In genomic region chr4:130660106-130660505, GRCm38 (mm10) we compare ENCODE assay signal across 21 mouse cellular contexts. TPM values are rescaled to one million over a fixed set of nuclear protein-coding genes. Genes with fewer than 3 reads are reported as not detected.
DNase-seq lines count a peak whose midpoint lies in the region; ATAC-seq and TF ChIP-seq lines count a peak whose summit lies in the region.
"Had no signal": no experiment of that assay in that cellular context is flagged by ENCODE, and none has a peak within 500 bp of the region (broad histone marks: within the 10 kb centered on the region; RNA-seq: fewer than 3 reads in every experiment).

No protein-coding gene starts in this region.

- WGBS in liver, embryonic 12.5 days (ENCODE audit: insufficient replicate concordance), result 45% methylated on average over 2 of the region's 2 CpGs
- 74% methylated on average over 2 of the region's 2 CpGs for WGBS in liver, embryonic 11.5 days
- WGBS in lung, postnatal 0 days, result 70% methylated on average over 2 of the region's 2 CpGs

- no peak overlapping the region for H3K4me3 ChIP-seq in liver, embryonic 12.5 days
- H3K4me3 ChIP-seq in liver, embryonic 11.5 days (ENCODE audit: low read depth, low read length), result no peak overlapping the region
- no peak overlapping the region for H3K4me3 ChIP-seq in ES-Bruce4 (ENCODE audit: low read depth, low read length)
- no peak overlapping the region for H3K4me3 ChIP-seq in lung, postnatal 0 days (ENCODE audit: low read depth, low read length)
- H3K4me3 ChIP-seq: embryonic facial prominence, embryonic 15.5 days; erythroblast, embryonic 14.5 days; forebrain, embryonic 12.5 days; heart, adult 2 months; heart, embryonic 12.5 days had no signal

- no peaks in the 10 kb centered on the region for H3K27me3 ChIP-seq in liver, embryonic 12.5 days (replicated peaks)
- H3K27me3 ChIP-seq in liver, embryonic 11.5 days (replicated peaks; ENCODE audit: control insufficient read depth, insufficient read depth, low read length), result no peaks in the 10 kb centered on the region
- H3K27me3 ChIP-seq in ES-Bruce4 (ENCODE audit: control insufficient read depth, insufficient read depth, low read length, poor library complexity, severe bottlenecking), result no peaks in the 10 kb centered on the region
- H3K27me3 ChIP-seq in lung, postnatal 0 days (replicated peaks; ENCODE audit: insufficient read depth, low read length), result no peaks in the 10 kb centered on the region
- H3K27me3 ChIP-seq: embryonic facial prominence, embryonic 15.5 days; forebrain, embryonic 12.5 days; heart, embryonic 12.5 days; Patski had no signal

- ATAC-seq in liver, embryonic 12.5 days, result no peak
- ATAC-seq in liver, embryonic 11.5 days (replicated peaks; ENCODE audit: low FRiP score), result no peak
- ATAC-seq in lung, postnatal 0 days, result no peak
- ATAC-seq: forebrain, postnatal 0 days; hindbrain, embryonic 16.5 days; inflammation-experienced regulatory T-cells, adult 6 months; Patski had no signal

- no peak overlapping the region for H3K4me2 ChIP-seq in liver, embryonic 12.5 days
- H3K4me2 ChIP-seq in liver, embryonic 11.5 days, result no peak overlapping the region
- no peak overlapping the region for H3K4me2 ChIP-seq in lung, postnatal 0 days (replicated peaks; ENCODE audit: low read depth, low read length)
- H3K4me2 ChIP-seq: embryonic facial prominence, embryonic 15.5 days; forebrain, embryonic 12.5 days; heart, embryonic 12.5 days had no signal

- no peak for DNase-seq in liver, embryonic 11.5 days (ENCODE audit: low spot score)
- peak; percentile 71 for DNase-seq in R1 (ENCODE audit: low read depth, low spot score)
- DNase-seq in lung, postnatal 0 days (ENCODE audit: low spot score), result no peak
- DNase-seq in heart, adult 8-10 months (ENCODE audit: low spot score), result no peak
- DNase-seq: adrenal gland, postnatal 10 days; cerebellum, adult 11 months; cerebellum, adult 8-10 months; cerebellum, postnatal 14 days; embryo, embryonic 11 days; forebrain, postnatal 0 days; gastrocnemius, postnatal 14 days; heart, adult 2 months had no signal

- no peak overlapping the region for H3K9ac ChIP-seq in liver, embryonic 12.5 days
- H3K9ac ChIP-seq in liver, embryonic 11.5 days (ENCODE audit: low read depth, low read length), result no peak overlapping the region
- peak overlapping the region; percentile 51 for H3K9ac ChIP-seq in ES-Bruce4 (ENCODE audit: low read depth, poor library complexity, severe bottlenecking)
- no peak overlapping the region for H3K9ac ChIP-seq in lung, postnatal 0 days (replicated peaks; ENCODE audit: low read depth)
- H3K9ac ChIP-seq: embryonic facial prominence, embryonic 15.5 days; forebrain, embryonic 12.5 days; forebrain, postnatal 0 days; heart, embryonic 12.5 days had no signal

- H3K9me3 ChIP-seq in liver, embryonic 12.5 days (replicated peaks), result no peaks in the 10 kb centered on the region
- no peaks in the 10 kb centered on the region for H3K9me3 ChIP-seq in liver, embryonic 11.5 days (ENCODE audit: control insufficient read depth, low read length)
- H3K9me3 ChIP-seq in ES-Bruce4 (replicated peaks; ENCODE audit: control insufficient read depth, insufficient read depth, low read length, poor library complexity, severe bottlenecking), result no peaks in the 10 kb centered on the region
- no peaks in the 10 kb centered on the region for H3K9me3 ChIP-seq in lung, postnatal 0 days (ENCODE audit: low read length)
- H3K9me3 ChIP-seq: embryonic facial prominence, embryonic 15.5 days; forebrain, embryonic 12.5 days; heart, embryonic 12.5 days had no signal

- H3K4me1 ChIP-seq in liver, embryonic 12.5 days, result peaks cover 52% of the 10 kb centered on the region
- H3K4me1 ChIP-seq in liver, embryonic 11.5 days (replicated peaks; ENCODE audit: control insufficient read depth, insufficient read depth, low read length), result peaks cover 14% of the 10 kb centered on the region; the same call in 1 of the 2 replicates
- peaks cover 2% of the 10 kb centered on the region for H3K4me1 ChIP-seq in ES-Bruce4 (ENCODE audit: control insufficient read depth, insufficient read depth, low read length)
- H3K4me1 ChIP-seq in lung, postnatal 0 days (ENCODE audit: insufficient read depth, low read depth, low read length), result no peaks in the 10 kb centered on the region

- TF ChIP-seq POLR2A in ES-Bruce4 (IDR thresholded peaks at IDR 0.05; ENCODE audit: insufficient read depth, low read length), result no peak

- no peaks in the 10 kb centered on the region for H3K36me3 ChIP-seq in liver, embryonic 12.5 days
- no peaks in the 10 kb centered on the region for H3K36me3 ChIP-seq in liver, embryonic 11.5 days (ENCODE audit: control insufficient read depth, insufficient read depth, low read length)
- H3K36me3 ChIP-seq in ES-Bruce4 (ENCODE audit: control insufficient read depth, insufficient read depth, low read length, poor library complexity, severe bottlenecking), result peaks cover 2% of the 10 kb centered on the region; the same call in 1 of the 2 replicates
- no peaks in the 10 kb centered on the region for H3K36me3 ChIP-seq in lung, postnatal 0 days (ENCODE audit: insufficient read depth, low read length)
- H3K36me3 ChIP-seq: embryonic facial prominence, embryonic 15.5 days; forebrain, embryonic 12.5 days; heart, embryonic 12.5 days had no signal

- H3K27ac ChIP-seq in liver, embryonic 12.5 days, result peak overlapping the region; percentile 92
- no peak overlapping the region for H3K27ac ChIP-seq in liver, embryonic 11.5 days (ENCODE audit: low read depth, low read length)
- peak overlapping the region; percentile 95 for H3K27ac ChIP-seq in ES-Bruce4 (ENCODE audit: insufficient read depth, low read length)
- no peak overlapping the region for H3K27ac ChIP-seq in lung, postnatal 0 days (ENCODE audit: low read length)
- H3K27ac ChIP-seq: embryonic facial prominence, embryonic 15.5 days; forebrain, embryonic 12.5 days; heart, adult 2 months had no signal

- TF ChIP-seq CTCF in ES-Bruce4 (IDR thresholded peaks at IDR 0.05; ENCODE audit: low read depth, low read length), result no peak
- no peak for TF ChIP-seq CTCF in lung, postnatal 0 days (IDR thresholded peaks at IDR 0.05)

- TF ChIP-seq EP300 in ES-Bruce4 (IDR thresholded peaks at IDR 0.05; ENCODE audit: insufficient read depth, low read depth, low read length), result no peak
- no peak for TF ChIP-seq EP300 in lung, postnatal 0 days (IDR thresholded peaks at IDR 0.05)

RNA-seq across cellular contexts. Expression of gene Pum1, which starts 3.0 kb away (rescaled TPM):
- polyA plus RNA-seq in liver, embryonic 12.5 days (2016; fragmentation: Nextera tagmentation; extraction: Ambion mirVana), result 43.2 and 43.7 TPM in 2 replicates
- polyA plus RNA-seq in liver, embryonic 11.5 days (2014; fragmentation: Nextera tagmentation; extraction: Ambion mirVana), result 61.4 and 65.0 TPM in 2 replicates
- 111 and 125 TPM in 2 replicates for polyA plus RNA-seq in ES-Bruce4 (2011; ENCODE audit: insufficient read depth, insufficient read length, low read depth, missing spikeins)
- polyA plus RNA-seq in lung, postnatal 0 days (2015; fragmentation: Nextera tagmentation; extraction: Ambion mirVana), result 37.8 and 45.3 TPM in 2 replicates
- 10 to 100 TPM; 53.7 to 65.4 (median 60.3) TPM for total RNA-seq in heart, adult 8-10 months (2022)

Comparison
In these comparisons a context has a peak if more than half of its experiments do, and no peak if none do; other contexts are left out.
1. H3K27ac ChIP-seq: peak in liver, embryonic 12.5 days (single experiment) and ES-Bruce4 (single experiment); none in liver, embryonic 11.5 days (single experiment) and lung, postnatal 0 days (single experiment).